Mouse (Mus musculus): ENCODE data around the gene Klk6. TPM values are rescaled to one million over a fixed set of nuclear protein-coding genes. Genes with fewer than 3 reads are reported as not detected.
A peak's percentile ranks its signal among the peaks of the same experiment; 100 is the strongest.

The Klk6 gene
- polyA plus RNA-seq, 1 experiment: not detected

- Histone ChIP-seq H3K4me3 (replicated peaks; ENCODE audit: control insufficient read depth, low read depth, low read length) (no peak overlapping the region), H3K4me1 (ENCODE audit: control insufficient read depth, insufficient read depth, low read length) (no peaks in the 10 kb centered on the region), H3K27ac (ENCODE audit: control insufficient read depth, insufficient read depth, low read depth, low read length, poor library complexity) (no peak overlapping the region)
- WGBS: 78% methylated on average over 8 of the region's 8 CpGs
- TF ChIP-seq CTCF (IDR thresholded peaks at IDR 0.05; ENCODE audit: control insufficient read depth, insufficient read depth, low read length) (no peak), POLR2A (IDR thresholded peaks at IDR 0.05; ENCODE audit: borderline replicate concordance, control insufficient read depth, low read depth, low read length) (no peak)
Measured at GRCm38 (mm10) chr7:43860411-43860810, 36.1 kb downstream of the Klk6 start.

GRCm38 (mm10) chr7:43873237-43873636 lies 48.9 kb downstream of the Klk6 start:
- Histone ChIP-seq H3K4me3 (replicated peaks; ENCODE audit: control insufficient read depth, low read depth, low read length) (no peak overlapping the region), H3K4me1 (ENCODE audit: control insufficient read depth, insufficient read depth, low read length) (no peaks in the 10 kb centered on the region), H3K27ac (ENCODE audit: control insufficient read depth, insufficient read depth, low read depth, low read length, poor library complexity) (no peak overlapping the region)
- 12% methylated on average over 10 of the region's 10 CpGs for WGBS
- TF ChIP-seq CTCF (IDR thresholded peaks at IDR 0.05; ENCODE audit: control insufficient read depth, insufficient read depth, low read length): peak; percentile 85
- TF ChIP-seq POLR2A (IDR thresholded peaks at IDR 0.05; ENCODE audit: borderline replicate concordance, control insufficient read depth, low read depth, low read length): no peak

GRCm38 (mm10) chr7:43873674-43874073 lies 49.4 kb downstream of the Klk6 start:
- 66% methylated on average over 3 of the region's 3 CpGs for WGBS
- no peak for TF ChIP-seq CTCF (IDR thresholded peaks at IDR 0.05; ENCODE audit: control insufficient read depth, insufficient read depth, low read length)
- no peak for TF ChIP-seq POLR2A (IDR thresholded peaks at IDR 0.05; ENCODE audit: borderline replicate concordance, control insufficient read depth, low read depth, low read length)
- Histone ChIP-seq H3K27ac (ENCODE audit: control insufficient read depth, insufficient read depth, low read depth, low read length, poor library complexity) (no peak overlapping the region), H3K4me3 (replicated peaks; ENCODE audit: control insufficient read depth, low read depth, low read length) (no peak overlapping the region), H3K4me1 (ENCODE audit: control insufficient read depth, insufficient read depth, low read length) (no peaks in the 10 kb centered on the region)

- H3K4me1 ChIP-seq (ENCODE audit: control insufficient read depth, insufficient read depth, low read length): no peaks in the 10 kb centered on the region
- H3K27ac ChIP-seq (ENCODE audit: control insufficient read depth, insufficient read depth, low read depth, low read length, poor library complexity): no peak overlapping the region
- TF ChIP-seq CTCF (IDR thresholded peaks at IDR 0.05; ENCODE audit: control insufficient read depth, insufficient read depth, low read length) (no peak), POLR2A (IDR thresholded peaks at IDR 0.05; ENCODE audit: borderline replicate concordance, control insufficient read depth, low read depth, low read length) (no peak)
- H3K4me3 ChIP-seq (replicated peaks; ENCODE audit: control insufficient read depth, low read depth, low read length): no peak overlapping the region
- 79% methylated on average over 6 of the region's 6 CpGs for WGBS
Measured at GRCm38 (mm10) chr7:43874868-43875375, 50.6 kb downstream of the Klk6 start.

GRCm38 (mm10) chr7:43876444-43876843 lies 52.1 kb downstream of the Klk6 start:
- Histone ChIP-seq H3K4me3 (replicated peaks; ENCODE audit: control insufficient read depth, low read depth, low read length) (no peak overlapping the region), H3K4me1 (ENCODE audit: control insufficient read depth, insufficient read depth, low read length) (no peaks in the 10 kb centered on the region), H3K27ac (ENCODE audit: control insufficient read depth, insufficient read depth, low read depth, low read length, poor library complexity) (no peak overlapping the region)
- 76% methylated on average over 4 of the region's 4 CpGs for WGBS
- no peak for TF ChIP-seq CTCF (IDR thresholded peaks at IDR 0.05; ENCODE audit: control insufficient read depth, insufficient read depth, low read length)
- no peak for TF ChIP-seq POLR2A (IDR thresholded peaks at IDR 0.05; ENCODE audit: borderline replicate concordance, control insufficient read depth, low read depth, low read length)

- Histone ChIP-seq H3K27ac (ENCODE audit: control insufficient read depth, insufficient read depth, low read depth, low read length, poor library complexity) (no peak overlapping the region), H3K4me1 (ENCODE audit: control insufficient read depth, insufficient read depth, low read length) (no peaks in the 10 kb centered on the region), H3K4me3 (replicated peaks; ENCODE audit: control insufficient read depth, low read depth, low read length) (no peak overlapping the region)
- WGBS: 37% methylated on average over 1 of the region's 1 CpGs
- TF ChIP-seq POLR2A (IDR thresholded peaks at IDR 0.05; ENCODE audit: borderline replicate concordance, control insufficient read depth, low read depth, low read length): no peak
- TF ChIP-seq CTCF (IDR thresholded peaks at IDR 0.05; ENCODE audit: control insufficient read depth, insufficient read depth, low read length): no peak
Measured at GRCm38 (mm10) chr7:43878281-43878680, 54.0 kb downstream of the Klk6 start.

- WGBS: 2% methylated on average over 3 of the region's 3 CpGs
- no peak within 1 kb of the TSS for H3K27ac ChIP-seq (ENCODE audit: control insufficient read depth, insufficient read depth, low read depth, low read length, poor library complexity)
- TF ChIP-seq CTCF (IDR thresholded peaks at IDR 0.05; ENCODE audit: control insufficient read depth, insufficient read depth, low read length) (no peak), POLR2A (IDR thresholded peaks at IDR 0.05; ENCODE audit: borderline replicate concordance, control insufficient read depth, low read depth, low read length) (no peak)
- no peaks in the 10 kb centered on the region for H3K4me1 ChIP-seq (ENCODE audit: control insufficient read depth, insufficient read depth, low read length)
- no peak within 1 kb of the TSS for H3K4me3 ChIP-seq (replicated peaks; ENCODE audit: control insufficient read depth, low read depth, low read length)
Measured at GRCm38 (mm10) chr7:43880912-43881311, 56.6 kb downstream of the Klk6 start, which contains the start of gene Klk4. Gene Klk4, plus strand, starts transcription at chr7:43881160.

Other genes starting within 250 kb of the Klk6 start
- 1.7 TPM in 2 replicates for gene Zfp719, start 244.9 kb upstream of the Klk6 start, polyA plus RNA-seq (2011; ENCODE audit: insufficient read depth, insufficient read length, low replicate concordance, missing spikeins)
- 1.6 TPM in 1 of 2 replicates, not detected in the other for gene Zfp819, start 217.3 kb upstream of the Klk6 start, polyA plus RNA-seq (2011; ENCODE audit: insufficient read depth, insufficient read length, low replicate concordance, missing spikeins)
- gene Ceacam18, start 189.8 kb upstream of the Klk6 start, polyA plus RNA-seq (2011; ENCODE audit: insufficient read depth, insufficient read length, low replicate concordance, missing spikeins): not detected in 2 replicates
- 14.5 and 24.2 TPM in 2 replicates for gene Siglece, start 164.3 kb upstream of the Klk6 start, polyA plus RNA-seq (2011; ENCODE audit: insufficient read depth, insufficient read length, low replicate concordance, missing spikeins)
- 2.4 and 3.6 TPM in 2 replicates for gene Ctu1, start 152.5 kb upstream of the Klk6 start, polyA plus RNA-seq (2011; ENCODE audit: insufficient read depth, insufficient read length, low replicate concordance, missing spikeins)
- not detected in 2 replicates for gene Klk14, start 134.1 kb upstream of the Klk6 start, polyA plus RNA-seq (2011; ENCODE audit: insufficient read depth, insufficient read length, low replicate concordance, missing spikeins)
- gene Klk13, start 111.9 kb upstream of the Klk6 start, polyA plus RNA-seq (2011; ENCODE audit: insufficient read depth, insufficient read length, low replicate concordance, missing spikeins): not detected in 2 replicates
- not detected in 2 replicates for gene Klk12, start 55.6 kb upstream of the Klk6 start, polyA plus RNA-seq (2011; ENCODE audit: insufficient read depth, insufficient read length, low replicate concordance, missing spikeins)
- gene Klk11, start 49.9 kb upstream of the Klk6 start, polyA plus RNA-seq (2011; ENCODE audit: insufficient read depth, insufficient read length, low replicate concordance, missing spikeins): not detected in 2 replicates
- not detected in 2 replicates for gene Klk10, start 43.5 kb upstream of the Klk6 start, polyA plus RNA-seq (2011; ENCODE audit: insufficient read depth, insufficient read length, low replicate concordance, missing spikeins)
- not detected in 2 replicates for gene Klk9, start 32.6 kb upstream of the Klk6 start, polyA plus RNA-seq (2011; ENCODE audit: insufficient read depth, insufficient read length, low replicate concordance, missing spikeins)
- gene Klk8, start 26.9 kb upstream of the Klk6 start, polyA plus RNA-seq (2011; ENCODE audit: insufficient read depth, insufficient read length, low replicate concordance, missing spikeins): 0.92 and 2.3 TPM in 2 replicates
- not detected in 2 replicates for gene Klk7, start 13.2 kb upstream of the Klk6 start, polyA plus RNA-seq (2011; ENCODE audit: insufficient read depth, insufficient read length, low replicate concordance, missing spikeins)
- not detected in 2 replicates for gene Klk5, start 17.5 kb downstream of the Klk6 start, polyA plus RNA-seq (2011; ENCODE audit: insufficient read depth, insufficient read length, low replicate concordance, missing spikeins)
- not detected in 2 replicates for gene Klk4, start 56.7 kb downstream of the Klk6 start, polyA plus RNA-seq (2011; ENCODE audit: insufficient read depth, insufficient read length, low replicate concordance, missing spikeins)
- gene Klk15, start 109.2 kb downstream of the Klk6 start, polyA plus RNA-seq (2011; ENCODE audit: insufficient read depth, insufficient read length, low replicate concordance, missing spikeins): not detected in 2 replicates
- gene Klk1b8, start 126.2 kb downstream of the Klk6 start, polyA plus RNA-seq (2011; ENCODE audit: insufficient read depth, insufficient read length, low replicate concordance, missing spikeins): not detected in 2 replicates
- gene Klk1b1, start 142.3 kb downstream of the Klk6 start, polyA plus RNA-seq (2011; ENCODE audit: insufficient read depth, insufficient read length, low replicate concordance, missing spikeins): not detected in 2 replicates
- not detected in 2 replicates for gene Klk1b9, start 151.6 kb downstream of the Klk6 start, polyA plus RNA-seq (2011; ENCODE audit: insufficient read depth, insufficient read length, low replicate concordance, missing spikeins)
- gene Klk1b11, start 171.4 kb downstream of the Klk6 start, polyA plus RNA-seq (2011; ENCODE audit: insufficient read depth, insufficient read length, low replicate concordance, missing spikeins): not detected in 2 replicates
- gene Klk1b26, start 187.7 kb downstream of the Klk6 start, polyA plus RNA-seq (2011; ENCODE audit: insufficient read depth, insufficient read length, low replicate concordance, missing spikeins): not detected in 2 replicates
- not detected in 2 replicates for gene Klk1b27, start 227.8 kb downstream of the Klk6 start, polyA plus RNA-seq (2011; ENCODE audit: insufficient read depth, insufficient read length, low replicate concordance, missing spikeins)

Data from bone marrow, adult 2 months (tissue).